Mouse (Mus musculus) brain, embryonic 18.5 days (tissue): Measurements from ENCODE around the gene Adcy4.

Experiments used
- DNase-seq: peaks from one replicate; pipeline ENCODE4 v3.0.0-alpha.2; 2012; ENCODE audit warnings: low read depth, low spot score

Adcy4 gene

GRCm38 (mm10) chr14:55758363-55758784 lies 25.5 kb downstream of the Adcy4 start, which contains the start of gene Cideb:
TSS of gene Cideb (minus strand) at chr14:55758458.
- DNase-seq: no peak

- DNase-seq: no peak
These were observed 26.3 kb downstream of the Adcy4 start for GRCm38 (mm10) chr14:55757566-55757965.

- DNase-seq: no peak
These were observed 36.6 kb downstream of the Adcy4 start for GRCm38 (mm10) chr14:55747051-55747847.

GRCm38 (mm10) chr14:55745861-55746237 lies 38.0 kb downstream of the Adcy4 start:
- no peak for DNase-seq

- DNase-seq: no peak
These were observed 38.6 kb downstream of the Adcy4 start, which contains the start of the genes Dhrs1 and Nop9 for GRCm38 (mm10) chr14:55745180-55745860. TSS of gene Dhrs1 (minus strand) at chr14:55745690. TSS of gene Nop9 (plus strand) at chr14:55745693.

GRCm38 (mm10) chr14:55743711-55744110 lies 40.2 kb downstream of the Adcy4 start:
- DNase-seq: no peak

- no peak for DNase-seq
These were observed 46.7 kb downstream of the Adcy4 start for GRCm38 (mm10) chr14:55737086-55737687.

GRCm38 (mm10) chr14:55735758-55736157 lies 48.1 kb downstream of the Adcy4 start:
- DNase-seq: no peak

GRCm38 (mm10) chr14:55735334-55735733 lies 48.6 kb downstream of the Adcy4 start:
- no peak for DNase-seq

- no peak for DNase-seq
These were observed 49.0 kb downstream of the Adcy4 start for GRCm38 (mm10) chr14:55734869-55735268.

GRCm38 (mm10) chr14:55733889-55734288 lies 50.0 kb downstream of the Adcy4 start:
- no peak for DNase-seq

GRCm38 (mm10) chr14:55730531-55731032 lies 53.3 kb downstream of the Adcy4 start:
- peak; percentile 55 for DNase-seq

GRCm38 (mm10) chr14:55730116-55730515 lies 53.8 kb downstream of the Adcy4 start:
- no peak for DNase-seq

GRCm38 (mm10) chr14:55727889-55728685 lies 55.8 kb downstream of the Adcy4 start:
- no peak for DNase-seq

- DNase-seq: no peak
These were observed 57.6 kb downstream of the Adcy4 start for GRCm38 (mm10) chr14:55726261-55726660.

- no peak for DNase-seq
These were observed 59.5 kb downstream of the Adcy4 start for GRCm38 (mm10) chr14:55724411-55724871.

- DNase-seq: no peak
These were observed 60.5 kb downstream of the Adcy4 start for GRCm38 (mm10) chr14:55723433-55723832.

- DNase-seq: no peak
These were observed 61.4 kb downstream of the Adcy4 start for GRCm38 (mm10) chr14:55722438-55722945.

GRCm38 (mm10) chr14:55721700-55722437 lies 62.0 kb downstream of the Adcy4 start, which contains the start of gene Rabggta:
TSS of gene Rabggta (minus strand) at chr14:55722263.
- peak; percentile 86 for DNase-seq

GRCm38 (mm10) chr14:55721076-55721475 lies 62.8 kb downstream of the Adcy4 start:
- no peak for DNase-seq
